Mouse (Mus musculus) spleen, adult 2 months (tissue): ENCODE results near the gene Olfr1373.
"Not testable (repeated sequence)": the region's sequence is repeated elsewhere in the genome, so short reads cannot be mapped to it uniquely, and the experiment has no call there.

ENCODE experiments used
- CTCF ChIP-seq: fragments of 200-500 bp; IDR thresholded peaks from 2 replicates; pipeline ENCODE4 v1.5.1; 2011; ENCODE audit warnings: mild to moderate bottlenecking, inconsistent platforms; ENCODE audit not compliant: insufficient read depth, insufficient read length, insufficient replicate concordance; ENCODE audit errors: extremely low read depth
- POLR2A ChIP-seq: fragments of 200-500 bp; IDR thresholded peaks from 2 replicates; pipeline ENCODE4 v1.6.1; 2011; ENCODE audit warnings: low read depth, low read length, inconsistent platforms

DNA sequence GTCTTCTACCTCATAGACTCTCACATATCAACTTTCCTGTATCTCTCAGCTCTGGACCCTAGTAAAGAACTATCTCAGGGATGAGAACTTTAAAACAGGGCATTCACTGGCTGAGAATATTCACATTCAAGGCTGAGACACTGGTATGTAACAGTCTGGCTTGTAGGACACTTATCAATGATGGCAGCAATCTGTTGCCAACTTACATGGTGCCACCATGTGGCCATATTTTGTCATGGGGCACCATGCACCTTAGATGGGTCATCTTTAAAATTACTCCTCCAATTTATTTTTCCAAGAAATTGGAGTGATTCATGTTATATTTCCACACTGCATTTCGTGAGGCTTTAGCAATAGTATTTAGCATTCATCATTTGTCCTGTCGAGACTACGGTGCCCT lies 34.6 kb upstream of the Olfr1373 start:
- TF ChIP-seq CTCF, POLR2A: not testable (repeated sequence)
